Mouse (Mus musculus) erythroblast, embryonic 14.5 days (primary cell): Measurements from ENCODE around the gene Syn2.

ENCODE experiments used
- GATA1 ChIP-seq: IDR thresholded peaks from 2 replicates; pipeline ENCODE4 v1.6.1; 2012; ENCODE audit warnings: low read length, inconsistent platforms, mixed read lengths
- TAL1 ChIP-seq: IDR thresholded peaks from 3 replicates; pipeline ENCODE4 v1.6.1; 2012; ENCODE audit warnings: low read length, inconsistent platforms, mixed read lengths

DNA sequence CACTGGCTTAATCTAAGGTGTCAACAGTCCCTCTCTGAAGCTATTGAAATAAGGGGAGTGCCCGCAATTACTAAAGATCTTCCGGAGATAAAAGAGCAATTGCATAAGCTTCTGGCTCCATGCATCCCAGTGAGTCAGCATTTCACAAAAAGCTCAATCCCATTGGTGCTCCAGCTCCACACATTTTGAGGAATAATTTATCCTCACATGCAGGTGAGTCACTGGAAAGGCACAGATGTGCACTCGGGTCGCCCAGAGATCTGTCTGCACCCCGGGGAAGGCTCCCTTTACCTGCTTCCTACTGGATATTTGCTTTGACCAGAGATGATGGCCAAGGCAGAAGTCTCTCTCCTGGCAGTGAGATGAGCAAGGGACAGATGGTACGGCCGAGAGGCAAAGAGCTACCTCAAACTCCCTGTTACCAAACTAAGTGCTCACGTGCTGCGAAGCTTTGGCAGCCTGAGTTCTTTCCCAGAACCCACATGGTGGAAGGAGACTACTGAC, 178.6 kb downstream of the Syn2 start:
- no peak for TF ChIP-seq GATA1
- TF ChIP-seq TAL1: no peak
